Mouse (Mus musculus): Measurements from ENCODE around the gene Reep6. TPM values are rescaled to one million over a fixed set of nuclear protein-coding genes. Genes with fewer than 3 reads are reported as not detected.

Gene Reep6
- polyA plus RNA-seq, 1 experiment = 17.6 TPM

DNA sequence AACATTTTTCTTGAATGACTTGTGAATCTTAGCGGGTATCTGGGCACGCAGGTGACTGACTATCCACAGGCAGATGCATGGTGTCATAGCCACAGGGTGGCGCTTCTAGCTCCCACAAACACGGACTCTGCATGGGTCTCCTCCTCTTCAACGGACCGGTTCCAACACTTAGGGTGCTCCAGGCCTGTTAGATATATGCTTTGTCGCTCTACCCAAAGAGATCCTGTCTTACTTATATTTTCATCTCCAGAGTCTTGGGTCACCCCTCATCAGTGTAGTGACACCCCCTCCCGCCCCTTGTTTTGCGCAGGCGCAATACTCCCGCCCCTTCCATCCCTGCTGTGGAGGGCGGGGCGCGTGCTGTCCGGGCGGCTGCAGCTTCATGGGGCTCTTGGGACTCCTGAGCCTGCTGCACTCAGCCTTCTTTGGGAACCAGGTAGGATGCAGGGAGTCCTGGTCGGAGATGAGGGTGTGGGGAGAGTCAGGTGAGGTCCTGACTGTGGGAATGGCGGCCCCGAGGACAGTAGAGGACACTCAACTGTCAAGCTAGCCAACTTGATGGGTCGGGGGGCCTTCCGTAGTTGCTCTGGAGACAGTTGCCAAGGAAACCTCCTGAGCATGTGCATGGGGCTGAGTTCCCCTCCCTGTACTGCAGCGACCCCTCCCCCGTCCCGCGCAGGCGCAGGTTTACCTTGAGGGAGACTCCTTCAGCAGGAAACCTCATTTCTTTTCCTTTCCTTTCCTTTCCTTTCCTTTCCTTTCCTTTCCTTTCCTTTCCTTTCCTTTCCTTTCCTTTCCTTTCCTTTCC, 33.9 kb upstream of the Reep6 start, which contains the start of gene Apc2:
Gene Apc2, plus strand, starts transcription at position 360 of the 808 bp plus-strand sequence.
- H3K27me3 ChIP-seq (ENCODE audit: control insufficient read depth, insufficient read depth, low read length, poor library complexity, severe bottlenecking) = no peaks in the 10 kb centered on the region
- no peaks in the 10 kb centered on the region for H3K9me3 ChIP-seq (replicated peaks; ENCODE audit: control insufficient read depth, insufficient read depth, low read length, poor library complexity, severe bottlenecking)
- H3K27ac ChIP-seq (ENCODE audit: insufficient read depth, low read length) = peak within 1 kb of the TSS; percentile 48; the same call in 1 of the 2 replicates
- peaks cover 25% of the 10 kb centered on the region for H3K36me3 ChIP-seq (ENCODE audit: control insufficient read depth, insufficient read depth, low read length, poor library complexity, severe bottlenecking)
- H3K9ac ChIP-seq (ENCODE audit: low read depth, poor library complexity, severe bottlenecking) = no peak within 1 kb of the TSS
- H3K4me3 ChIP-seq (ENCODE audit: low read depth, low read length) = peak within 1 kb of the TSS; percentile 82
- peaks cover 3% of the 10 kb centered on the region for H3K4me1 ChIP-seq (ENCODE audit: control insufficient read depth, insufficient read depth, low read length)
- TF ChIP-seq POLR2A (IDR thresholded peaks at IDR 0.05; ENCODE audit: insufficient read depth, low read length) = no peak
- TF ChIP-seq EP300 (IDR thresholded peaks at IDR 0.05; ENCODE audit: insufficient read depth, low read depth, low read length) = no peak
- TF ChIP-seq CTCF (IDR thresholded peaks at IDR 0.05; ENCODE audit: low read depth, low read length) = peak; percentile 73

DNA sequence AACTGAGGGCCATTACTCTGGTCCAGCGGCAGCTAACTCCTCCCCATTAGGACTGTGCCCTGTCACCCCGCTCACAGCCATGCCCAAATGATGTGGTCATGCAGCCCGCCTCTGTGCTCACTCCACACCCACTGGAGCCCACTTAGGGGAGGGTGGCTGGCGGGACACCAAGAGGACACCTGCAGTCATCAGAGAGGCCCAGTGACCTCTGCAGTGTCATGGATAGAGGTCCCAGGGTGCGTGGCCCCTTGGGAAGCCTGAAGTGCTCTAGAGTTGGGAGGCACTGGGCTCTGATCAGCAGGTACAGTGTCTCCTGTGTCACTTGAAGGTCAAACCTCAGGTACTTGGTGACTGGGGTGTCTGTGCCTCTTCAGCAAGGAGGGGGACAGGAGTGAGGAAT, 32.9 kb upstream of the Reep6 start:
- peak overlapping the region; percentile 9 for H3K4me3 ChIP-seq (ENCODE audit: low read depth, low read length)
- peaks cover 3% of the 10 kb centered on the region for H3K4me1 ChIP-seq (ENCODE audit: control insufficient read depth, insufficient read depth, low read length)
- no peak for TF ChIP-seq EP300 (IDR thresholded peaks at IDR 0.05; ENCODE audit: insufficient read depth, low read depth, low read length)
- TF ChIP-seq CTCF (IDR thresholded peaks at IDR 0.05; ENCODE audit: low read depth, low read length) = no peak
- TF ChIP-seq POLR2A (IDR thresholded peaks at IDR 0.05; ENCODE audit: insufficient read depth, low read length) = no peak
- peaks cover 25% of the 10 kb centered on the region for H3K36me3 ChIP-seq (ENCODE audit: control insufficient read depth, insufficient read depth, low read length, poor library complexity, severe bottlenecking)
- H3K9ac ChIP-seq (ENCODE audit: low read depth, poor library complexity, severe bottlenecking) = no peak overlapping the region
- no peaks in the 10 kb centered on the region for H3K9me3 ChIP-seq (replicated peaks; ENCODE audit: control insufficient read depth, insufficient read depth, low read length, poor library complexity, severe bottlenecking)
- no peaks in the 10 kb centered on the region for H3K27me3 ChIP-seq (ENCODE audit: control insufficient read depth, insufficient read depth, low read length, poor library complexity, severe bottlenecking)
- H3K27ac ChIP-seq (ENCODE audit: insufficient read depth, low read length) = no peak overlapping the region

- H3K27me3 ChIP-seq (ENCODE audit: control insufficient read depth, insufficient read depth, low read length, poor library complexity, severe bottlenecking) = no peaks in the 10 kb centered on the region
These were observed 32.1 kb upstream of the Reep6 start for GRCm38 (mm10) chr10:80297526-80298133.

GRCm38 (mm10) chr10:80298571-80299281, 31.0 kb upstream of the Reep6 start:
- Histone ChIP-seq H3K36me3 (ENCODE audit: control insufficient read depth, insufficient read depth, low read length, poor library complexity, severe bottlenecking) (peaks cover 13% of the 10 kb centered on the region), H3K4me1 (ENCODE audit: control insufficient read depth, insufficient read depth, low read length) (peaks cover 3% of the 10 kb centered on the region), H3K27ac (ENCODE audit: insufficient read depth, low read length) (no peak overlapping the region), H3K4me3 (ENCODE audit: low read depth, low read length) (peak overlapping the region; percentile 49), H3K9ac (ENCODE audit: low read depth, poor library complexity, severe bottlenecking) (no peak overlapping the region), H3K27me3 (ENCODE audit: control insufficient read depth, insufficient read depth, low read length, poor library complexity, severe bottlenecking) (no peaks in the 10 kb centered on the region), H3K9me3 (replicated peaks; ENCODE audit: control insufficient read depth, insufficient read depth, low read length, poor library complexity, severe bottlenecking) (no peaks in the 10 kb centered on the region)
- no peak for TF ChIP-seq EP300 (IDR thresholded peaks at IDR 0.05; ENCODE audit: insufficient read depth, low read depth, low read length)
- TF ChIP-seq POLR2A (IDR thresholded peaks at IDR 0.05; ENCODE audit: insufficient read depth, low read length) = no peak
- no peak for TF ChIP-seq CTCF (IDR thresholded peaks at IDR 0.05; ENCODE audit: low read depth, low read length)

More at GRCm38 (mm10) chr10:80297526-80298133, 32.1 kb upstream of the Reep6 start:
- H3K36me3 ChIP-seq (ENCODE audit: control insufficient read depth, insufficient read depth, low read length, poor library complexity, severe bottlenecking) = peaks cover 24% of the 10 kb centered on the region
- no peaks in the 10 kb centered on the region for H3K9me3 ChIP-seq (replicated peaks; ENCODE audit: control insufficient read depth, insufficient read depth, low read length, poor library complexity, severe bottlenecking)
- H3K27ac ChIP-seq (ENCODE audit: insufficient read depth, low read length) = no peak overlapping the region
- H3K9ac ChIP-seq (ENCODE audit: low read depth, poor library complexity, severe bottlenecking) = no peak overlapping the region
- no peak overlapping the region for H3K4me3 ChIP-seq (ENCODE audit: low read depth, low read length)
- peaks cover 3% of the 10 kb centered on the region for H3K4me1 ChIP-seq (ENCODE audit: control insufficient read depth, insufficient read depth, low read length)
- TF ChIP-seq EP300 (IDR thresholded peaks at IDR 0.05; ENCODE audit: insufficient read depth, low read depth, low read length) = no peak
- TF ChIP-seq POLR2A (IDR thresholded peaks at IDR 0.05; ENCODE audit: insufficient read depth, low read length) = no peak
- no peak for TF ChIP-seq CTCF (IDR thresholded peaks at IDR 0.05; ENCODE audit: low read depth, low read length)

- H3K9ac ChIP-seq (ENCODE audit: low read depth, poor library complexity, severe bottlenecking) = no peak overlapping the region
- H3K9me3 ChIP-seq (replicated peaks; ENCODE audit: control insufficient read depth, insufficient read depth, low read length, poor library complexity, severe bottlenecking) = no peaks in the 10 kb centered on the region
- H3K27me3 ChIP-seq (ENCODE audit: control insufficient read depth, insufficient read depth, low read length, poor library complexity, severe bottlenecking) = no peaks in the 10 kb centered on the region
- TF ChIP-seq CTCF (IDR thresholded peaks at IDR 0.05; ENCODE audit: low read depth, low read length) (no peak), EP300 (IDR thresholded peaks at IDR 0.05; ENCODE audit: insufficient read depth, low read depth, low read length) (no peak), POLR2A (IDR thresholded peaks at IDR 0.05; ENCODE audit: insufficient read depth, low read length) (no peak)
- peaks cover 8% of the 10 kb centered on the region for H3K36me3 ChIP-seq (ENCODE audit: control insufficient read depth, insufficient read depth, low read length, poor library complexity, severe bottlenecking)
- peak overlapping the region; percentile 49 for H3K4me3 ChIP-seq (ENCODE audit: low read depth, low read length)
- H3K4me1 ChIP-seq (ENCODE audit: control insufficient read depth, insufficient read depth, low read length) = peaks cover 3% of the 10 kb centered on the region
- H3K27ac ChIP-seq (ENCODE audit: insufficient read depth, low read length) = no peak overlapping the region
These were observed 30.5 kb upstream of the Reep6 start for GRCm38 (mm10) chr10:80299301-80299700.
